ENCODE assay signal across 12 mouse cellular contexts in genomic region chr14:25787387-25787910, GRCm38 (mm10). TPM values are rescaled to one million over a fixed set of nuclear protein-coding genes. Genes with fewer than 3 reads are reported as not detected.
DNase-seq lines count a peak whose midpoint lies in the region; ATAC-seq and TF ChIP-seq lines count a peak whose summit lies in the region.
"Had no signal": no experiment of that assay in that cellular context is flagged by ENCODE, and none has a peak within 500 bp of the region (broad histone marks: within the 10 kb centered on the region; RNA-seq: fewer than 3 reads in every experiment).

No protein-coding gene starts in this region.

- H3K9ac ChIP-seq in kidney, postnatal 0 days (ENCODE audit: low read depth, low read length): no peak overlapping the region
- H3K9ac ChIP-seq in limb, embryonic 14.5 days (ENCODE audit: low read depth, low read length, severe bottlenecking): no peak overlapping the region
- H3K9ac ChIP-seq: liver, embryonic 15.5 days had no signal

- H3K4me3 ChIP-seq in kidney, postnatal 0 days (replicated peaks; ENCODE audit: low read depth, low read length): no peak overlapping the region
- no peak overlapping the region for H3K4me3 ChIP-seq in limb, embryonic 14.5 days (replicated peaks; ENCODE audit: low read length)
- H3K4me3 ChIP-seq: liver, embryonic 15.5 days; megakaryocyte, embryonic 14.5 days had no signal

- no peak for TF ChIP-seq POLR2A in limb, embryonic 14.5 days (IDR thresholded peaks at IDR 0.05; ENCODE audit: borderline replicate concordance, extremely low read depth, insufficient read depth, insufficient read length)

- H3K27me3 ChIP-seq in kidney, postnatal 0 days (ENCODE audit: insufficient read depth, low read length): no peaks in the 10 kb centered on the region
- no peaks in the 10 kb centered on the region for H3K27me3 ChIP-seq in limb, embryonic 14.5 days (ENCODE audit: control insufficient read depth, insufficient read depth, low read length)
- H3K27me3 ChIP-seq: liver, embryonic 15.5 days; Patski had no signal

- ATAC-seq in kidney, postnatal 0 days (replicated peaks; ENCODE audit: low FRiP score, low read depth): no peak
- no peak for ATAC-seq in limb, embryonic 14.5 days (ENCODE audit: low FRiP score, low read depth)
- ATAC-seq: hindbrain, postnatal 0 days; Patski had no signal

- TF ChIP-seq CTCF in kidney, postnatal 0 days (IDR thresholded peaks at IDR 0.05; ENCODE audit: low read depth): no peak

- H3K9me3 ChIP-seq in kidney, postnatal 0 days (replicated peaks; ENCODE audit: low read length): no peaks in the 10 kb centered on the region
- no peaks in the 10 kb centered on the region for H3K9me3 ChIP-seq in limb, embryonic 14.5 days (ENCODE audit: control insufficient read depth, low read length)
- H3K9me3 ChIP-seq: liver, embryonic 15.5 days; megakaryocyte, embryonic 14.5 days had no signal

- H3K4me1 ChIP-seq in kidney, postnatal 0 days (replicated peaks; ENCODE audit: insufficient read depth, low read length): no peaks in the 10 kb centered on the region
- H3K4me1 ChIP-seq in limb, embryonic 14.5 days (ENCODE audit: control insufficient read depth, insufficient read depth, low read length): peaks cover 22% of the 10 kb centered on the region

- peak; percentile 53 for DNase-seq in kidney, postnatal 0 days (ENCODE audit: low spot score)
- DNase-seq in kidney, postnatal 36 days: no peak
- peak; percentile 57 for DNase-seq in 3134 (ENCODE audit: extremely low read depth, insufficient read length, low spot score)
- peak; percentile 63 for DNase-seq in 3T3-L1 (ENCODE audit: low read depth, low spot score)
- DNase-seq in limb, embryonic 14.5 days (ENCODE audit: low spot score): no peak
- no peak for DNase-seq in layer of hippocampus, adult 9-11 months
- no peak for DNase-seq in right cerebral cortex, postnatal 36 days (ENCODE audit: low spot score in 2 of 2)
- DNase-seq: cerebellum, adult 2 months had no signal

- H3K36me3 ChIP-seq in kidney, postnatal 0 days (ENCODE audit: insufficient read depth, low read length): no peaks in the 10 kb centered on the region
- H3K36me3 ChIP-seq in limb, embryonic 14.5 days (ENCODE audit: control insufficient read depth, insufficient read depth, low read length): no peaks in the 10 kb centered on the region
- H3K36me3 ChIP-seq: liver, embryonic 15.5 days had no signal

- no peak overlapping the region for H3K4me2 ChIP-seq in kidney, postnatal 0 days (ENCODE audit: low read length)
- H3K4me2 ChIP-seq in limb, embryonic 14.5 days (replicated peaks; ENCODE audit: low read depth, low read length, severe bottlenecking): no peak overlapping the region
- H3K4me2 ChIP-seq: liver, embryonic 15.5 days had no signal

- peak overlapping the region; percentile 72 for H3K27ac ChIP-seq in kidney, postnatal 0 days
- H3K27ac ChIP-seq in limb, embryonic 14.5 days (replicated peaks; ENCODE audit: low read depth, low read length): 0 out of 2 replicates have a peak overlapping the region, but pooled peaks have one; percentile 15
- H3K27ac ChIP-seq: hindbrain, postnatal 0 days; liver, embryonic 15.5 days had no signal

- 41% methylated on average over 12 of the region's 12 CpGs for WGBS in kidney, postnatal 0 days
- WGBS in limb, embryonic 14.5 days: 60% methylated on average over 12 of the region's 12 CpGs

RNA-seq across cellular contexts. Expression of gene Zcchc24, which starts 18.6 kb away (rescaled TPM):
- 15.7 and 15.9 TPM in 2 replicates for polyA plus RNA-seq in kidney, postnatal 0 days (2015; fragmentation: Nextera tagmentation; extraction: Ambion mirVana)
- 52.7 and 58.0 TPM in 2 replicates for polyA plus RNA-seq in limb, embryonic 14.5 days (2012; rRNA removed)
- 45.1 and 49.3 TPM in 2 replicates for polyA plus RNA-seq in limb, embryonic 14.5 days (2014; fragmentation: Nextera tagmentation; extraction: Ambion mirVana)

RNA-seq across cellular contexts. Expression of gene Anxa11, which starts 54.5 kb away (rescaled TPM):
- 83.7 and 95.6 TPM in 2 replicates for polyA plus RNA-seq in kidney, postnatal 0 days (2015; fragmentation: Nextera tagmentation; extraction: Ambion mirVana)
- polyA plus RNA-seq in limb, embryonic 14.5 days (2012; rRNA removed): 20.3 and 22.4 TPM in 2 replicates
- polyA plus RNA-seq in limb, embryonic 14.5 days (2014; fragmentation: Nextera tagmentation; extraction: Ambion mirVana): 18.7 and 20.5 TPM in 2 replicates

Comparison
In these comparisons a context has a peak if more than half of its experiments do, and no peak if none do; other contexts are left out.
1. DNase-seq: peak in kidney, postnatal 0 days (single experiment), 3134 (single experiment) and 3T3-L1 (single experiment); none in kidney, postnatal 36 days (0 of 2), limb, embryonic 14.5 days (single experiment), layer of hippocampus, adult 9-11 months (single experiment) and right cerebral cortex, postnatal 36 days (0 of 2).